Mouse (Mus musculus) adipocyte (in vitro differentiated cells): ENCODE measurements around the gene Gm20662.

Experiments
- DNase-seq: peaks from one replicate; pipeline ENCODE4 v3.0.0-alpha.2; 2016; ENCODE audit warnings: low spot score

The Gm20662 gene

DNA sequence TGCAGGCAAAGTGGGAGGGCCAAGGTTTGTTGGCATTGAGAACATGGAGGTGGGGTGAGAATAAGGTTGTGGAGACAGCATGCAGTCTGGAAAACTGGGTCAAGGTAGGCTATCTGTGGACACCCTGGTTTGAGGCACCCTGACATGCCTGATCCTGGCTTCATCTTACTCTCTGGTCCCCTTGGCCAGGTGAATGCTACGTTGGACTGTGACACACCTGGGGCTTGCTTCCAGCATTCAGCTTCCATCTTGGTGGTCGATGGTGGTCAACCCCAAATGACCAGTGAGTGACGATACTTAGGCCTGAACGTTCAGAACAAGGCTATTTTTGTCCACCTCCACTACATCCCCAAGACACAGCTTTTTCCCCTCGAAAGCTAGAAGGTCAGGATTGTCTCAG, at the start of gene Gm20662:
TSS of gene Gm20662 (plus strand) at position 301 of the 400 bp plus-strand sequence.
- no peak for DNase-seq

DNA sequence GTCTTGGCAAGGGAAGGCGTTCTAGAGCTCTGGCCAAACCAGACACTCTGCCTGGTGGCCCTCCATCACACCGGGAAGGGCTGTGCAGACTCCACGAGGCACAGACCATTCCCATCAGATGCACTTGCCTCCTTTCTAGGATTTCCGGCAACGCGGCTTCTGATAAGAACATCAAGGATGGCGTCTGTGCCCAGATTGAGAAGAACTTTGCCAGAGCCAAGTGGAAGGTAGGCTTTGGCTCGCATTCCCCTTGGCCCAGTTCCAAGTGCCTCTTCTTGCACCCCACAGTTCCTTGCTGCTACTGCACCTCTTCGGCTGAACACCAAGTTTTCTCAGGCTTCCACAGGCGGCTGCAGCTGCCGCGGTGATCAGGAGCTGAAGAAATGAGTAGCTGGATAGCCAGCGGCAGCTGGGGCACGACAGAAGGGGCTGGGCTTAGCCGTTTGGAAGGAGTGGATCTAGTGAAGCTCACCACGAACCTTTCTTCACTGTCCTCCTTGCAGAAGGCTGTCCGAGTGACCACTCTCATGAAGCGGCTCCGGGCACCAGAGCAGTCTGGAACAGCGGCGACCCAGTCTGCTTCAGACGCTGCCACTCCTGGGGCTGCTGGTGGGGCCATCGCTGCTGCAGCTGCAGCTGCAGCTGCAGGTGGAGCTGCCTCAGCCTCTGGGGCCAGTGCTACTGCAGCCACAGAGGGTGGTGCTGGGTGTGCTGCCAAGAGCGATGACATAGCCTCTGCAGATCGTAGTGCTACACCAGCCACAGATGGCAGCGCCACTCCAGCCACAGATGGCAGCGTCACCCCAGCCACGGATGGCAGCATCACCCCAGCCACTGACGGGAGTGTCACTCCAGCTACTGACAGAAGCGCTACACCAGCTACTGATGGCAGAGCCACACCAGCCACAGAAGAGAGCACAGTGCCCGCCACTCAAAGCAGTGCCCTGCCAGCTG, 48.6 kb upstream of the Gm20662 start:
- DNase-seq, result no peak

DNA sequence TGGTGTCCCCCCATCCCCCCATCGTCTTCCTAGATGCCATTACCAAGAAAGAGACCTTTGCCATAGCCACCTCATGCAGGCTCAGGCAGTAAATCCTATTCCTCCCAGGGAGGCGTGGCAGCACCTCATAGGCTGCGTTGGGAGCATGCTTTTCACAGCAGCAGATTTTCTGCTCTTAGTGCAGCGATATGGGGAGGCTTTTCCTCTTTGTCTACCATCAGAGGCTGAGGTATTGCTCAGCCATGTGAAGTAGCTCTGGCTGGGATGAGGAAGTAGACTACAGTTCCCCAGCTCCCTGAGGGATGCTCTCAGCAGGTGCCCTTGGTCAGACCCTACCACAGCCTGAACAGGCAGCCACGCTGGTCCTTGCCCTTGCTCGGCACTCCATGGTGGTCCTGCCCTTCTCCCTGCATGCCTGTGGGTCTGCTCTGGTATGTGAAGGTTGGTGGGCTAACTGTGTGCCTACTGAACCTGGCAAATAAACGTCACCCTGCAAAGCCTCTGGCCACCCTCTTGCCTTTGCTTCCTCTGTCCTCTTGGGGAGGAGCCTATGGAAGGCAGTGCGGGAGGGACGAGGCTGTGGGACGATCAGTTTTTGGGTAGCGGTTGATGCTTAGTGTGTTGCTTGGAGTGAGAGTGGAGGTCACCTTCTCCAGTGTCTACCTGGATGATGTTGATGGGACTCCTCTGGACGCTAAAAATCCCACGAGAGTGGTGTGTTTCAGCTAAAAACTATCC, 46.8 kb upstream of the Gm20662 start:
- DNase-seq, result no peak

DNA sequence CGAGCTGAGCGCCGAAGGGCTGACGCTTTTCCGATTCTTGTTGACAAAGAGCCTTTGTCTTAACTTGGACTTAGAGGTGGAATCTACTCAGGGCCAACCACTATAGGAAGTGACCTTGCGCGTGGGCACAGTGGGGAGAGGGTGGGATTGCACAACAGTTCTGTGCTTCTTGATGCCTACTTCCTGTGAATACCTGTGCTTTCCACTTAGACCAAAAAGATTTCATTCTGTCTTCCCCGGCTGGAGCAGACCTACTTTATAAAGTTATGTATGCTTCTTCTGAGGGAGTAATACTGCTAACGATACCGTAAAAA, 46.3 kb upstream of the Gm20662 start, which contains the start of gene Traip:
TSS of gene Traip (plus strand) at position 215 of the 314 bp plus-strand sequence.
- DNase-seq, result no peak

DNA sequence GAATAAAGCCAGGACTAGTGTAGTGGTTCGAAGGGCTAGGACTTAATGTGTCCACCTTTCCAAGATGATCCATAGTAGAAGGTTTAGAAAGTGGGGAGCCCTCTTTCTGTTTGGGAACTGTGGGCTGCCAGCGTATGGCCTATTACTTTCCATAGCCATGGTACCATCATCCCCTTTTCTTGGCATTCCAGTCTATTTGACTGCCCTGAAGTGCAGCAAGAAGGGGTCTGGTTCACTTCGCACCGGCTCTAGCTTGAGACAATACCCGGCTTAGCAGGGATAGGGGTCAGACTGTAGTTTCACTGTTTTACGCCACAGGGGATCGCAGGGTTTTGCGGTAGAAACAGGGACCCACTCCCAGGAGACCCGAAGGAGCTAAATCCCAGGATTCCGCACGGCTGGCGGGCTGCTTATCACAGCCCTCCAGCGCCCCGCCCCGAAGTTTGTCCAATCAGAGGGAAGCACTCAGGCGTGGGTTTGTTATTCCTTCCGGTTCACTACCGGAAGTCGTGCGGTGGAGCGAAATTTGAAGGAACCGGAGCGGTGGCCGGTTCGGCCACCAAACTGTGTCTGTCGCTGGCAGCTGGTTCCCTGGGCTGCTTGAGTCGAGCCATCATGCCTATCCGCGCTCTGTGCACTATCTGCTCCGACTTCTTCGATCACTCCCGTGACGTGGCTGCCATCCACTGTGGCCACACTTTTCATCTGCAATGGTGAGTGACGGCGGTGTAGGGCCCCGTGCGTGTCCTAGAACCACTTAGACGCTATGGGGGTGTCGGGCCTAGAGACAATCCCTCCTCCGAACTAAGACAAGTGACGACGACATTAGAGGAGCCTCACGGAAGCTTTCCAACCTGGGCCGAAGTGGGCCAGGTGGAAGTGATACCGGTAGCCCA, 45.4 kb upstream of the Gm20662 start:
- DNase-seq, result peak; percentile 95

DNA sequence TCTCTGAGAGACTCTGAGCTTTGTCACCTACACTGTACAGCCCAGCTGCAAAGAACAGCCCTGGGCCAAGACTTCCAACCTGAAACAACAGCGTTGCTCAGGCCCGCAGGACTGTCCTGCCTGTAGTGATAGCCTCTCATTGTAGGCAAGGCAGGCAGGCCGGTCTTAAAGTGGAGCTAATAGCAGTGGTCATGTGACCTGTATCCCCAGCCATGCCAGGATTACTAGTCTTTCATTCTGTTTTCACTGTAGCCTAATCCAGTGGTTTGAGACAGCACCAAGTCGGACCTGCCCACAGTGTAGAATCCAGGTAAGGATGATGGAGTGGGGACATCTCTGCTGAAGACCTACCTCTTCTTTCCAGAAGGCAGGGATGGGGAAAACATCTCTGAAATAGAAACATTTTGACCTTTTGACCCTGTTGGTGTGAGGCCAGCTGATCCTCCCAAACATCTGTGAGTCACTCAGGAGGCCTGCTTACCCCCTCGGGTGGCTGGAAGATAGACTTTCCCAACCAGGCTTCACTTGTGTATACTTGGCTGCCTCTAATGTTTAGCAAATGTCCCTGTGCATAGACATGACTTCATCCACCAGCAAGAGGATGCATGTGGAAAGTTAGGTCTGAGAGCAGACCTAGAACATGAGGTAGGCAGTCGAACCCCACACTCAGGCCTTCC, 40.4 kb upstream of the Gm20662 start:
- DNase-seq, result peak; percentile 80

DNA sequence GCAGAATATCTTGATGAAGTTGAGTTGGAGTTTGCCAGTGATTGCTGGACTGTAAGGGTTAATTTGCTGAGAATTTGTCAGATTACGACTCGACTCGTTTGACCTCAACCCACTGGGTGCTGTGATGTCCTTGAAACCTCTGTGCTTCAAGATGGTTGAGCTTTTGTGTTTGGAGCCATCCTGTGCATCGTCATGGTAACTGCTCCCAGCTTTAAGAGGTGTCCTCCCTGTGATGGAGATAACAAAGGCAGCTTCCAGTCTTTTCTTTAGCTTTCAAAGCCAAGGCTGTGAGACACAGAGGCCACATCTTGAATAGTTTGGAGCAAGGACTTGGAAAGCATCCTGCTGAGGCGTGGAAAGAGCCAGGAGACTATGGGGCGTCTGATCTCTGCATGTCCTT, 39.0 kb upstream of the Gm20662 start:
- no peak for DNase-seq

DNA sequence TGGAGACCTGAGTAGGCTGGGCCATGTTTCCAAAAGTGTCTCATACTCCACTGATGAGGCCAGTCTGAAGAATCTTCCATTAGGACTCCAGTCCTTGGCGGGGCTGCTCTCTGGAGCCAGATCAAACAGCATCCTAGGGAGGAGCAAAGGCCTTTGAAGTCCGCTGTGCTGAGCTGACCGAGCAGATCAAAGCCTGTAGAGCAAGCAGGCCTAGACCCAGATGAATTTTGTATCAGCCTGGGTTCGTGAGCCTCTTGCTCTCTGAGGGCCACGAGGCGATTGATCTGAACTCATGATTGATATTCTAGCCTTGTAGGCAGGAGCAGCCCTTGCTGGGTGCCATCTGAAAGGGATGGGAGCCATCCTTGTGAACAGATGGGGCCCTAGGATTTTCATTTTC, 36.3 kb upstream of the Gm20662 start:
- no peak for DNase-seq

DNA sequence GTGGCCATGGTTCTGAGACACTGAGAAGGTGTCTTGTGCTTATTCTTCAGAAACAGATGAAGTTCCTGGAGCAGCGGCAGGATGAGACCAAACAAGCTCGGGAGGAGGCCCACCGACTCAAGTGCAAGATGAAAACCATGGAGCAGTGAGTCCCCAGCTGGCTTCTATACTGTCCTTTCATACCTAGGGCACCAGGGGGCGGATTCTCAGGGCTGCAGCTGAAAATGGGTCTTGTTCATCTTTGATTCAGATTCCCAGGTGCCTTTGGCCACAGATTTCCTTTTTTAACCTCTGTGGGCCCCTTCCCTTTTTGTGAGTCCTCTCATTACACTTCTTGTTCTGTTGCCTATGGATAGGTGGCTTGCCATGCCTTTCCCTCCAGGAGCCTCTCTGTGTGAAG, 35.2 kb upstream of the Gm20662 start:
- no peak for DNase-seq

DNA sequence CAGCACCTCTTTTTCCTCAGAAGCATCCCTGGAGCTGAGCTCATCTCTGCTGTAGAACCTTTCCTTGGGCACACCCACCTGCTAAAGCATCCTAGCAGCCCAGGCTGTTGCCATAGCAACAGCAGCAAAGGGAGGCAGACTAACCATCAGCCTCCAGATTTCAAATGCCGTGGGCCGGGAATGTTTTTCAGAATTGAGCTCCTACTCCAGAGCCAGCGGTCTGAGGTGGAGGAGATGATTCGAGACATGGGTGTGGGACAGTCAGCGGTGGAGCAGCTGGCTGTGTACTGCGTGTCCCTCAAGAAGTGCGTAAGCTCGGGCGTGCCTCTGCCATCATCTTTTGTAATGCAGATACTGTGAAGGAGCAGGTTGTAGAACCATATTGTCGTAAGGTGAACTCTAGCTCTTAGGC, 34.8 kb upstream of the Gm20662 start:
- DNase-seq, result no peak

DNA sequence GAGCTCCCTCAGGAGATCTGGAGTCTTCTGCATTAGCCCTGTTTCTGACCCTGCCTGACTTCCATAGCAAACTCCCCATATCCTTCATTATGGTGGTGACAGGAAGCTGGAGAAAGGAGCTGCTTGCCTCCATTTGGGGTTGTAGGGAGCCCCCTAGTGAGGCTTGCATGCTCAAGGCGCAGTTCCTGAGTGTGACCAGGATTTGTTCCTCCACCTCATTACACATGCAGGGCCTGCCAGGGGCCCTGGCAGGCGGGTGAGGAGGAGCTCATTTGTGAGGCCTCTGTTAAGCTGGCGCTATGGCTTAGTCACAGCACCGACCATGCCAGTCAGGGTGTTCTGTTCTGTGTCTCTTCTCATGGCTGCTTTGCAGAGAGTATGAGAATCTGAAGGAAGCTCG, 34.3 kb upstream of the Gm20662 start:
- DNase-seq, result peak; percentile 59

DNA sequence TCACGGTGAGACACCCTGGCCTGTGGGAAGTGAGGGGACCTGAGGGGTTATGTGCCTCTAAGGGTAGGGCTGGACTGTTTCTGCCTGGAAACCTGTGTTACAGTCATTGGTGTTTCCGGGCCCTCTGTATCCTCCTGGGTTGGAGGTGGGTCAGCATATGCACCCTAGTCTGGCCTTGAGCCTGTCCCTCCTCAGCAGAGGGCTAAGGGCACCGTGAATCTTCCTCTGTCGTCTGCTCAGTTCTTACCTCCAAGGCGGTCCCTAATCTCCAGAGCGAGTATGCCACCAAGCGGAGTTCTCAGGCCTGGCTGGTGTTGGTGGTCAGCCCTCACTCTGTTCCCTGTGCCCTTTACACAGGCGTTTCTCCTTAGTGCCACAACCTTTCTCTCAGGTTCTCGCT, 33.2 kb upstream of the Gm20662 start:
- DNase-seq, result no peak

DNA sequence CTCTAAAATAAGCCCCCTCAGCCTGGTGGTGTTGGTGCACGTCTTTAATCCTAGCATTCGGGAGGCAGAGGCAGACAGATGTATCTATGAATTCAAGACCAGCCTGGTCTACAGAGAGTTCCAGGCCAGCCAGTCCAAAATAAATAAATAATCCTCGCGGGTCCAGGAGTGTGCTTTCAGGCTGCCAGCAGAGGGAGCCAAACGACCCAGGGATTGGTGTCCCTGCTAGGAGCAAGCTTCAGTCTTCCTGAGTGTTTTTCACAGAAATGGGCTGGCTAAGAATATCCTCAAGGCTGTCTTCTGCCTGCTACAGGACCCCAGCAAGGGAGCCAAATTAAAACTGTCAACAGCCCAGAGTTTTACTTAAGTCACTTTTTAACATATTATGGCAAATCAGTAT, 32.4 kb upstream of the Gm20662 start:
- DNase-seq, result peak; percentile 94

DNA sequence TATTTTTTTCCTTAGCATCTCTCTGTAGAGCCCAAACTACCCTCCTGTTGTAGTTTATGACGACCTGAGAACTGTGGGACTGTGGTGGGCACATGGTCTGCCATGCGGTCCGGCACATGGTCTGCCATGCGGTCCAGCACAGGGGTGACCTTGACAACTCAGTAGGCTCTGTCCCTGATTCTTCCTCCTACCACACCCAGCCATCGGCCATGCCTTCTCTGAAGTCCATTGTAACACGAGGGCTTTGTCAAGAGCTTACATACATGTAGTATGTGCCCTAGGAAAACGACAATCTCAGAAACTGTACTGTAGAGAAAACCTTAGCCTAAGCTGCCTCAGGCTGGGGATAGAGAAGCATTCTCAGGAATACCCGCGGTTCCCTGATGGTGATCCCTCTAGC, 31.5 kb upstream of the Gm20662 start:
- DNase-seq, result no peak

DNA sequence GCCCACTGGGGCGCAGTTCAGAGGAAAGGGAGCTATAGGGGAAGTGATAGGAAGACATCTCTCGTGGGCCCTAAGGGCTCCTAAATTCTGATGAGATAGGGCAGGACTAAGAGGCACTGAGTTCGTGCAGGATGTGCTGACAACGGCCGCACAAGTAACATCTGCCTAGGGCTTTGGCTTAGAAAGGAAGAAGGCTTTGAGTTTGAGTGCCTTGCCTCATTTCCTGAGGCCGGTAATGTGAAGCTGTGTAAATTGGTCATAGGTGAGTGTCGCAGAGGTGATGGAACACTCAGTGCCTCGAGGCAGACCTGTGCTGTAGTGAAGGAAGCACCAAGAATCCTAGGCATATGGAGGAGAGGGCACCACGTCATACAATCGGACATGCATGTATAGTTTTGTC, 29.5 kb upstream of the Gm20662 start:
- no peak for DNase-seq

DNA sequence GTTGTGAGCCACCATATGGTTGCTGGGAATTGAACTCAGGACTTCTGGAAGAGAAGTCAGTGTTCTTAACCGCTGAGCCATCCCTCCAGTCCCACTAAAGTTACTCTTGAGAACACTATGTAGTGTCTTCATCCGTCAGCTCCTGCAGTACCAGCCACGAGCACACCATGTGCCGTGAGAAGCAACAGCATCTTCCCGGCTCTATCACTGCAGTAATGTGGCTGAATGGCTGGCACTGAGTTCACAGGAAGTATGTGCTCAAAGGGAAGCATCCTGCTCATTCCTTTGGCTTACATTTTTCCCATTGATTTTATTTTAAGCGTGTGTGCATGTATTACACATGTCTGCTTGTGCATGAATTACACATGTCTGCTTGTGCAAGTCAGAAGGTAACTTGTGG, 28.7 kb upstream of the Gm20662 start:
- no peak for DNase-seq

DNA sequence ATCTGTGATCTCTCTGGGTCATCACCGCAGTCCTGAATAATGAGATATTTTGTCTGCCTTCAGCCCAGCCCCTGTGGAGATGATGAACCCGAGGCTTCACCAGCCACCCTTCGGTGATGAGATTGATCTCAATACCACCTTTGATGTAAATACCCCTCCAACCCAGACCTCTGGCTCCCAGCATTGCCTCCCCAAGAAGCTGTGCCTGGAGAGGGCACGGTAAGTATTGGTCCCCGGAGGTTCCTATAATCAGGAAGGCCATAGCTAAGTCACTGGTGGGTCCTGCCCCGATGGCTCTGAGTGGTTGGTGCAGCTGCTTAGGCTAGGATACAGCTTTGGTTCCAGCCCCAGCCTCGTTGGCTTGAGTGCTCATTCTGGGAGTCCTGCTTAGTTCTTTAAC, 27.6 kb upstream of the Gm20662 start:
- DNase-seq, result no peak

DNA sequence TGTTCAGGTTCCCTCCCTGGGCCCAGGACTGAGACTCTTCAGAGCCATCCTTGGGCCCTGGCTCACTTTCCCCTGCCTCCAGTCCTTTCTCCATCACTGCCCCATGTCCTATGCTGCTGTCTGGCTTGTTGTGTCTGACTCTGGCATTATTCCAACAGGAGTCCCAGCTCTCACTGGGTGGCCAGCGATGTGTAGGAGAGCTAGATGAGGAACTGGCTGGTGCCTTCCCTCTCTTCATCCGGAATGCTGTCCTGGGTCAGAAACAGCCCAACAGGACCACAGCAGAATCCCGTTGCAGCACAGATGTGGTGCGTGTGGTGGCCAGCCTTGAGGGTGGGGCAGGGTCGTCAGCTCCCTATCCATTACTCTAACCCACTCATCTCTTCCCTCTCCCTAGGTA, 25.8 kb upstream of the Gm20662 start:
- DNase-seq, result no peak

DNA sequence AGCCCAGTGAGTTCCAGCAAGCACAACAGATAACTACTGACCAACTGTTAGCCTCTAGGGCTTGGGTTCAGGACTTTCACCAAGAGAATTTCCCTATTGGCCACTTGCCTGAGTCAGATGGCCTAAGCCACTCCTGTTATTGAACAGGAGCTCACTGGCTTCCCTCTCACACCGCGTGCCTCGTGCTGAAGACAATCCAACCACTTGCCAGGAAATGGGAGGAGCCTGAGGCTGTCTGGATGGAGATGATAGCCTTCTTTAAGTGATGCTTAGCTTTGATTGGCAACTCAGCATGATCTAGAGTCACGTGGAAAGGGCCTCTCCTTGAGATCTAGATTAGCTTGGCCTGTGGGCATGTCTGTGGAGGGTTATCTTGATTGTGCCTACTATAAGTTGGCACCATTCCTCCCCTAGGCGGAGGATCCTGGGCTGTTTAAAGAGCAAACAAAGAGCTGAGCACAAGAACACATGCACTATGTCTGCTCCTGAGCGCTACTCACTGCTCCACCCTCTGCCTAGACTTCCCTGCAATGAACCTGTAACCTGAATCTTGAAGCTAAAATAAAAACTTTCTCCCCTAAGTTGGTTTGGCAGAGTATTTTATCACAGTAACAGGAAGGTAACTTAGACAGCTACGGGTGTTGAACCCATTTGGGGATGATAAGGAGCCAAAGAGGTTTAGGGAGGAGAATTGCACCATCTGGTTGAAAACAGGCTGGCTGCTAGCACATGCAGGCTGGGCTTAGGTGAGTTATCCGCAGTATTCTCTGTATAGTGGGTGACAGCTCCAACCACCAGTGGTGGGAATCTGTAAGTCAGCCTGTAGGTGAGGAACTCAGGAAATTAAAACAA, 24.2 kb upstream of the Gm20662 start:
- peak; percentile 18 for DNase-seq

DNA sequence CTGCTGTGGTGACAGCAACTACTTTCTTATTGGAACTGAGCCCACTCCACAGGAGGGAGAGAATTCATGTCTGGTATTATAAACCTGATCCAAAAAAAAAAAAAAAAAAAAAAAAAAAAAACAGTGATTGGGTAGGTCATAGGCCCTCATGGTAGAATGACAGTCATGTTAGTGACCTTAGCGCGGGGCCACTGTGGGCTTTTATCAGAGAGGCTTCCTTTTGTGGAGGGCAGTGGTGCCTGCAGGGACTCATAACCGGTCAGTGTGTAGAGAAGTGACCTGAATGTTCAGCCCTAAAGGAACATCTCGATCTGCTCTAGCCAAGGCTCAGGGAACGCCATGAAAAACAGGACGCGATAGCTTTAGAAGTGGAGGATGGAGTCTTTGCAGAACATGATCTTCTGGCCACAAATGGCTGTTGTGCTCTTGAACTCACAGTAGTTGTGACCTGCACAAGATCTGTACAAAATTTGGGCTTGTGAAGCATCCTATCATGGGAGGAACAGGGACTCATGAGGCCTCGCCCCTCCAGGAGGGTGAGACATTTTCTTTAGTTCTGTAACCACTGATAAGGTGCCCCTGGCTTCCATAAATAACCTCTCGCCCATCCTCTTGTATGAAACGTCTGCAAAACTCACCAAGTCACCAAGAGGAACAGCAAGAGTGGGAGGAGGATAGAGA, 21.5 kb upstream of the Gm20662 start:
- DNase-seq, result no peak
